ENCODE assay signal across 20 mouse cellular contexts in the genomic region with DNA sequence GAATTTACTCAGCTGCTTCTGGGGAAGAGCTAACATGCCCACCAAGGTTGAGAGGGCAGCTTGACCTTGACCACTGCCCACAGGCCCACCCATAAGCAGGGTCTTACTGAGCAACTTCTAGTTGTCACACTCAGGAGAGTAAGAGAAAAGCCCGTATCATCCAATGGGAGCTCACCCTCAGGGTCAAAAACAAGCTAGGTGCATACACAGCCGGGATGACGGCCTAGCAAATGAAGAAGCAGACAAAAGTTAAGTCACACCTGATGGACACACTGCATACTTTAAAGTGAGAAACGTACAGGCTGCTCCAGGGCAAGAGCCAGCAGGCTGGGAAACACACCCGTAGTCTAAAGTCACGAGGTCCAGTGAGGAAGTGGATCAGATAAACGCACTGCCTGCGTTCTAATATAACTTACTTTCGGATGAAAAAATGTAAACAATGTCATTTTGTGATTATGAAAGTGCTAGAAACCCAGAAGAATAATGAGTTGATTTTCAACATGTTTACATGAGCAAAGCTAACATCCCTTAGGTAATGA. TPM values are rescaled to one million over a fixed set of nuclear protein-coding genes. Genes with fewer than 3 reads are reported as not detected.
DNase-seq lines count a peak whose midpoint lies in the region; ATAC-seq and TF ChIP-seq lines count a peak whose summit lies in the region.
"Had no signal": no experiment of that assay in that cellular context is flagged by ENCODE, and none has a peak within 500 bp of the region (broad histone marks: within the 10 kb centered on the region; RNA-seq: fewer than 3 reads in every experiment).

No protein-coding gene starts in this region.

- 37% methylated on average over 9 of the region's 9 CpGs for WGBS in heart, embryonic 16.5 days
- WGBS in midbrain, embryonic 11.5 days: 79% methylated on average over 9 of the region's 9 CpGs
- 79% methylated on average over 9 of the region's 9 CpGs for WGBS in midbrain, postnatal 0 days
- 29% methylated on average over 9 of the region's 9 CpGs for WGBS in intestine, postnatal 0 days

- no peaks in the 10 kb centered on the region for H3K36me3 ChIP-seq in heart, embryonic 16.5 days (ENCODE audit: control insufficient read depth, insufficient read depth)
- H3K36me3 ChIP-seq in midbrain, embryonic 11.5 days (ENCODE audit: control insufficient read depth, insufficient read depth, low read length): no peaks in the 10 kb centered on the region
- no peaks in the 10 kb centered on the region for H3K36me3 ChIP-seq in midbrain, postnatal 0 days (ENCODE audit: insufficient read depth, low read length)
- no peaks in the 10 kb centered on the region for H3K36me3 ChIP-seq in intestine, postnatal 0 days (ENCODE audit: control insufficient read depth, insufficient read depth)
- H3K36me3 ChIP-seq: liver, embryonic 13.5 days had no signal

- no peaks in the 10 kb centered on the region for H3K9me3 ChIP-seq in heart, embryonic 16.5 days (replicated peaks; ENCODE audit: control insufficient read depth, low read length)
- no peaks in the 10 kb centered on the region for H3K9me3 ChIP-seq in midbrain, embryonic 11.5 days (ENCODE audit: control insufficient read depth, low read length)
- no peaks in the 10 kb centered on the region for H3K9me3 ChIP-seq in midbrain, postnatal 0 days (ENCODE audit: low read length)
- no peaks in the 10 kb centered on the region for H3K9me3 ChIP-seq in intestine, postnatal 0 days (ENCODE audit: control insufficient read depth)
- H3K9me3 ChIP-seq: hindbrain, embryonic 10.5 days; limb, embryonic 10.5 days; liver, embryonic 13.5 days; megakaryocyte, embryonic 14.5 days had no signal

- no peak for ATAC-seq in heart, embryonic 16.5 days (replicated peaks; ENCODE audit: extremely low read depth, insufficient read depth, low FRiP score)
- ATAC-seq in midbrain, embryonic 11.5 days (ENCODE audit: low FRiP score): no peak
- no peak for ATAC-seq in midbrain, postnatal 0 days (ENCODE audit: low FRiP score)
- peak; percentile 63; the same call in 1 of the 2 replicates for ATAC-seq in intestine, postnatal 0 days
- ATAC-seq in activated CD4-positive, CD25-positive, alpha-beta regulatory T cell, adult 4 months: no peak
- ATAC-seq: forebrain, postnatal 0 days; inflammation-experienced regulatory T-cells, adult 6 months had no signal

- H3K4me2 ChIP-seq in heart, embryonic 16.5 days (ENCODE audit: low read depth, low read length): no peak overlapping the region
- no peak overlapping the region for H3K4me2 ChIP-seq in midbrain, embryonic 11.5 days
- no peak overlapping the region for H3K4me2 ChIP-seq in midbrain, postnatal 0 days (ENCODE audit: low read depth, low read length, poor library complexity, severe bottlenecking)
- H3K4me2 ChIP-seq in intestine, postnatal 0 days (replicated peaks; ENCODE audit: low read depth): no peak overlapping the region; the same call in 1 of the 2 replicates
- H3K4me2 ChIP-seq: liver, embryonic 13.5 days had no signal

- no peak overlapping the region for H3K27ac ChIP-seq in heart, embryonic 16.5 days (ENCODE audit: low read length)
- no peak overlapping the region for H3K27ac ChIP-seq in midbrain, embryonic 11.5 days (ENCODE audit: low read depth, low read length)
- H3K27ac ChIP-seq in midbrain, postnatal 0 days (ENCODE audit: low read depth, low read length): no peak overlapping the region
- no peak overlapping the region for H3K27ac ChIP-seq in intestine, postnatal 0 days (ENCODE audit: low read depth, low read length)
- H3K27ac ChIP-seq: hindbrain, embryonic 10.5 days; layer of hippocampus, adult 2 months; limb, embryonic 10.5 days; liver, embryonic 13.5 days had no signal

- no peaks in the 10 kb centered on the region for H3K27me3 ChIP-seq in heart, embryonic 16.5 days (ENCODE audit: control insufficient read depth, insufficient read depth, low read length)
- H3K27me3 ChIP-seq in midbrain, embryonic 11.5 days (ENCODE audit: control insufficient read depth, insufficient read depth, low read length): no peaks in the 10 kb centered on the region
- no peaks in the 10 kb centered on the region for H3K27me3 ChIP-seq in midbrain, postnatal 0 days (ENCODE audit: insufficient read depth, low read length)
- H3K27me3 ChIP-seq in intestine, postnatal 0 days (replicated peaks; ENCODE audit: control insufficient read depth, insufficient read depth, low read length): no peaks in the 10 kb centered on the region
- H3K27me3 ChIP-seq: liver, embryonic 13.5 days had no signal

- 0 out of 2 replicates have a peak overlapping the region, but pooled peaks have one; percentile 9 for H3K9ac ChIP-seq in heart, embryonic 16.5 days (ENCODE audit: low read length)
- H3K9ac ChIP-seq in midbrain, embryonic 11.5 days (ENCODE audit: low read length): no peak overlapping the region
- no peak overlapping the region for H3K9ac ChIP-seq in midbrain, postnatal 0 days (replicated peaks; ENCODE audit: low read length, poor library complexity, severe bottlenecking)
- no peak overlapping the region for H3K9ac ChIP-seq in intestine, postnatal 0 days (ENCODE audit: low read depth, low read length)
- H3K9ac ChIP-seq: forebrain, postnatal 0 days; liver, embryonic 13.5 days had no signal

- no peak for TF ChIP-seq CTCF in midbrain, postnatal 0 days (IDR thresholded peaks at IDR 0.05)
- TF ChIP-seq CTCF in intestine, postnatal 0 days (IDR thresholded peaks at IDR 0.05; ENCODE audit: low read depth): no peak

- intact Hi-C loops in left cerebral cortex, postnatal 36 days (cut with DNase I): no loop called here

- peaks cover 46% of the 10 kb centered on the region for H3K4me1 ChIP-seq in heart, embryonic 16.5 days (ENCODE audit: control insufficient read depth, insufficient read depth, low read length)
- peaks cover 26% of the 10 kb centered on the region for H3K4me1 ChIP-seq in midbrain, embryonic 11.5 days (ENCODE audit: control insufficient read depth, insufficient read depth, low read length)
- H3K4me1 ChIP-seq in midbrain, postnatal 0 days (ENCODE audit: insufficient read depth, low read length): peaks cover 5% of the 10 kb centered on the region; the same call in 1 of the 2 replicates
- H3K4me1 ChIP-seq in intestine, postnatal 0 days (replicated peaks; ENCODE audit: control insufficient read depth, insufficient read depth, low read length): peaks cover 17% of the 10 kb centered on the region

- no peak overlapping the region for H3K4me3 ChIP-seq in heart, embryonic 16.5 days (ENCODE audit: low read length)
- H3K4me3 ChIP-seq in midbrain, embryonic 11.5 days (ENCODE audit: low read depth, low read length): no peak overlapping the region
- no peak overlapping the region for H3K4me3 ChIP-seq in midbrain, postnatal 0 days (ENCODE audit: low read depth, low read length)
- H3K4me3 ChIP-seq in intestine, postnatal 0 days (ENCODE audit: low read depth, low read length): no peak overlapping the region
- H3K4me3 ChIP-seq: erythroblast, embryonic 14.5 days; hindbrain, embryonic 10.5 days; layer of hippocampus, adult 2 months; limb, embryonic 10.5 days; liver, embryonic 13.5 days had no signal

- no peak for DNase-seq in heart, adult 9 months (ENCODE audit: low spot score in 2 of 2)
- peak; percentile 83 for DNase-seq in midbrain, embryonic 11.5 days (ENCODE audit: low spot score, missing footprints)
- no peak for DNase-seq in midbrain, postnatal 0 days (ENCODE audit: low spot score)
- DNase-seq in left cerebral cortex, postnatal 36 days (ENCODE audit: low spot score in 2 of 2): no peak
- DNase-seq: cerebellum, postnatal 14 days; forebrain, postnatal 0 days; kidney, postnatal 10 days; liver, embryonic 13.5 days; right cerebral cortex, adult 18-20 months; spleen, adult 18-20 months; thymus, postnatal 25 days had no signal

RNA-seq across cellular contexts. Expression of a gene that starts 29.5 kb away (rescaled TPM):
- polyA plus RNA-seq in heart, embryonic 16.5 days (2015; fragmentation: Nextera tagmentation; extraction: Ambion mirVana): 32.7 and 34.6 TPM in 2 replicates
- 124 and 131 TPM in 2 replicates for polyA plus RNA-seq in midbrain, embryonic 11.5 days (2014; fragmentation: Nextera tagmentation; extraction: Ambion mirVana)
- 102 and 116 TPM in 2 replicates for total RNA-seq in midbrain, postnatal 0 days (2014; rRNA removed)
- polyA plus RNA-seq in midbrain, postnatal 0 days (2015; fragmentation: Nextera tagmentation; extraction: Ambion mirVana): 83.6 and 92.9 TPM in 2 replicates
- 20.4 and 21.3 TPM in 2 replicates for polyA plus RNA-seq in intestine, postnatal 0 days (2015; fragmentation: Nextera tagmentation; extraction: Ambion mirVana)
- under 1 TPM in 1 of 2 experiments, not detected in 1; 0.17 TPM for polyA plus RNA-seq in activated CD4-positive, CD25-positive, alpha-beta regulatory T cell, adult 4 months (2017; shearing (Covaris generic))
- total RNA-seq in left cerebral cortex, postnatal 36 days (2021): 100 to 1,000 TPM; 123 to 129 TPM

Comparison
In these comparisons a context has a peak if more than half of its experiments do, and no peak if none do; other contexts are left out.
1. RNA of a gene that starts 29.5 kb away (polyA plus RNA-seq): 124 to 131 TPM in midbrain, embryonic 11.5 days, 83.6 to 92.9 TPM in midbrain, postnatal 0 days, 32.7 to 34.6 TPM in heart, embryonic 16.5 days and 20.4 to 21.3 TPM in intestine, postnatal 0 days; 0.17 TPM in activated CD4-positive, CD25-positive, alpha-beta regulatory T cell, adult 4 months; every median in the first group is over 10 times any median in the second.